In the genomic region with DNA sequence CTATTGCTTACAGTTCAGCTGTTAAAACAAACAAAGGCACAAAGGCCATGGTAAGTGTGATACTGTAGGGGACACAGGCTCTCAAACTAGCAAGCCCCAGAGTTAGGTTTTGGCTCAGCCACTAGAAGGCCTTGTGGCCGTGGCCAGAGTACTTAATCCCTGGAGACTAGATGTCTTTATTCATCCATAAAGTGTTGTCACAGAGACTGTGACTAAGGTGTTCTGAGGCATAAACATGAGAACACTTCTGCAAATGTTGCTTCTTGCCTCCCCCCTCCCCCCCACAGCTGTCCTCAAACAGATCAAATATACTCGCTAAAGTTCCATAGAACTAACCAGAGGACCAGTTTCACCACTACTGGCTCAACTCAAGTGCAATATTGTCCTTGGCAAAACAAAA, we compare ENCODE assay signal across 15 mouse cellular contexts. TPM values are rescaled to one million over a fixed set of nuclear protein-coding genes. Genes with fewer than 3 reads are reported as not detected.
A peak's percentile ranks its signal among the peaks of the same experiment; 100 is the strongest.
DNase-seq lines count a peak whose midpoint lies in the region; TF ChIP-seq lines count a peak whose summit lies in the region.
"Had no signal": no experiment of that assay in that cellular context is flagged by ENCODE, and none has a peak within 500 bp of the region (broad histone marks: within the 10 kb centered on the region; RNA-seq: fewer than 3 reads in every experiment).

No protein-coding gene starts in this region.

- peak; percentile 36 for DNase-seq in heart, adult 11 months
- no peak for DNase-seq in heart, postnatal 4 days
- peak; percentile 5 to 34 for DNase-seq in lung, adult 18-20 months
- DNase-seq in lung, postnatal 25 days (ENCODE audit: low spot score), result no peak
- DNase-seq in CH12.LX (ENCODE audit: extremely low read depth), result peak; percentile 66
- no peak for DNase-seq in cerebellum, adult 9-11 months
- DNase-seq in adrenal gland, adult 8-10 months, result no peak
- DNase-seq: adrenal gland, postnatal 25 days; cerebellum, adult 18-20 months; cerebellum, postnatal 10 days; gastrocnemius, postnatal 10 days had no signal

- no peaks in the 10 kb centered on the region for H3K9me3 ChIP-seq in CH12.LX (replicated peaks; ENCODE audit: low read length)
- H3K9me3 ChIP-seq: embryonic facial prominence, embryonic 10.5 days; hindbrain, embryonic 12.5 days had no signal

- H3K27me3 ChIP-seq in CH12.LX (replicated peaks), result no peaks in the 10 kb centered on the region

- in situ Hi-C loops in CH12.LX (cut with MboI; ENCODE audit: low pct_ligation_motif_present, low pct_unique_long_range_greater_than_20kb, low sequenced_read_pairs), result no loop called here

- TF ChIP-seq CTCF in CH12.LX (conservative IDR thresholded peaks at IDR 0.05 in 1 of 2, IDR thresholded peaks at IDR 0.05 in 1 of 2; ENCODE audit: low read depth in 2 of 2, low read length in 2 of 2), result no peak

- H3K79me2 ChIP-seq in CH12.LX (replicated peaks; ENCODE audit: control insufficient read depth, extremely low read depth, insufficient read depth, poor library complexity, severe bottlenecking), result no peaks in the 10 kb centered on the region

- no peaks in the 10 kb centered on the region for H3K36me3 ChIP-seq in CH12.LX (replicated peaks in 1 of 2; ENCODE audit: control insufficient read depth in 1 of 2, insufficient read depth in 1 of 2, low read length in 1 of 2)
- H3K36me3 ChIP-seq: embryonic facial prominence, embryonic 10.5 days; hindbrain, embryonic 12.5 days had no signal

- no peak overlapping the region for H3K4me2 ChIP-seq in CH12.LX (ENCODE audit: insufficient read depth, low read depth, poor library complexity, severe bottlenecking)
- H3K4me2 ChIP-seq: hindbrain, embryonic 12.5 days had no signal

- dilution Hi-C loops in CH12.LX (cut with MboI; ENCODE audit: extremely low pct_ligation_motif_present, extremely low pct_unique_long_range_greater_than_20kb, low sequenced_read_pairs), result no loop called here

- TF ChIP-seq POLR2A in CH12.LX (IDR thresholded peaks at IDR 0.05; ENCODE audit: low read depth, low read length), result no peak

- no peak overlapping the region for H3K9ac ChIP-seq in CH12.LX (ENCODE audit: insufficient read depth, low read depth)
- H3K9ac ChIP-seq: hindbrain, embryonic 12.5 days had no signal

- peaks cover 9 to 40% of the 10 kb centered on the region in 2 experiments for H3K4me1 ChIP-seq in CH12.LX (ENCODE audit: control insufficient read depth in 1 of 2, insufficient read depth in 2 of 2)

- no peak for TF ChIP-seq RAD21 in CH12.LX (IDR thresholded peaks at IDR 0.05; ENCODE audit: low read depth, low read length)

- H3K27ac ChIP-seq in CH12.LX (ENCODE audit: insufficient read depth, low read depth), result no peak overlapping the region
- H3K27ac ChIP-seq: embryonic facial prominence, embryonic 10.5 days; heart, adult 2 months; hindbrain, embryonic 12.5 days had no signal

- no peak for TF ChIP-seq EP300 in CH12.LX (IDR thresholded peaks at IDR 0.05; ENCODE audit: low read length)

- H3K4me3 ChIP-seq in CH12.LX (replicated peaks in 1 of 3; ENCODE audit: low read depth in 2 of 3, low read length in 2 of 3, poor library complexity in 1 of 3), result no peak overlapping the region
- H3K4me3 ChIP-seq: embryonic facial prominence, embryonic 10.5 days; heart, adult 2 months; hindbrain, embryonic 12.5 days had no signal

TF ChIP-seq in CH12.LX, 34 proteins besides CTCF, POLR2A, EP300 and RAD21:
- TF ChIP-seq NRF1 (IDR thresholded peaks at IDR 0.05; ENCODE audit: low read depth, low read length) (no peak), SIN3A (IDR thresholded peaks at IDR 0.05; ENCODE audit: low read length) (no peak), MYC (IDR thresholded peaks at IDR 0.05; ENCODE audit: low read depth, low read length) (0 out of 2 replicates have a peak, but pooled peaks have one; percentile 8), BHLHE40 (IDR thresholded peaks at IDR 0.05; ENCODE audit: low read depth, low read length) (no peak), NELFE (IDR thresholded peaks at IDR 0.05; ENCODE audit: low read depth, low read length) (no peak), TBP (conservative IDR thresholded peaks at IDR 0.05; ENCODE audit: low read depth, low read length) (no peak), MEF2A (IDR thresholded peaks at IDR 0.05; ENCODE audit: borderline replicate concordance, low read depth, low read length) (no peak), POLR2AphosphoS2 (IDR thresholded peaks at IDR 0.05; ENCODE audit: low read depth, low read length) (no peak), ETS1 (conservative IDR thresholded peaks at IDR 0.05; ENCODE audit: low read depth, low read length) (peak; percentile 42; the same call in 1 of the 2 replicates)

RNA-seq across cellular contexts. Expression of a gene that starts 4.0 kb away (rescaled TPM):
- total RNA-seq in heart, postnatal 4 days (2021), result 100 to 1,000 TPM; 730 to 743 TPM
- total RNA-seq in CH12.LX (2012; rRNA removed) (12.2 and 14.4 TPM in 2 replicates), CH12.LX (2014; rRNA removed) (13.1 and 16.7 TPM in 2 replicates)
- 26.0 and 30.0 TPM in 2 replicates for polyA plus RNA-seq in CH12.LX (2012; ENCODE audit: insufficient read length, low read depth)
- total RNA-seq in adrenal gland, adult 8-10 months (2022), result 10 to 100 TPM; 28.5 to 45.1 (median 37.6) TPM
- total RNA-seq: MEL had no signal

Comparison
In these comparisons a context has a peak if more than half of its experiments do, and no peak if none do; other contexts are left out.
1. DNase-seq: peak in heart, adult 11 months (single experiment), lung, adult 18-20 months (2 of 2) and CH12.LX (single experiment); none in heart, postnatal 4 days (single experiment), lung, postnatal 25 days (single experiment), cerebellum, adult 9-11 months (single experiment) and adrenal gland, adult 8-10 months (single experiment).
2. RNA of a gene that starts 4.0 kb away (total RNA-seq): 730 to 743 TPM in heart, postnatal 4 days; 28.5 to 45.1 TPM in adrenal gland, adult 8-10 months and 12.2 to 16.7 TPM in CH12.LX; every median in the first group is over 10 times any median in the second.